Mouse (Mus musculus): ENCODE data around the gene Nol6. TPM values are rescaled to one million over a fixed set of nuclear protein-coding genes. Genes with fewer than 3 reads are reported as not detected.

Nol6 gene
- polyA plus RNA-seq, 1 experiment from 2014 or later: 34.7 TPM

DNA sequence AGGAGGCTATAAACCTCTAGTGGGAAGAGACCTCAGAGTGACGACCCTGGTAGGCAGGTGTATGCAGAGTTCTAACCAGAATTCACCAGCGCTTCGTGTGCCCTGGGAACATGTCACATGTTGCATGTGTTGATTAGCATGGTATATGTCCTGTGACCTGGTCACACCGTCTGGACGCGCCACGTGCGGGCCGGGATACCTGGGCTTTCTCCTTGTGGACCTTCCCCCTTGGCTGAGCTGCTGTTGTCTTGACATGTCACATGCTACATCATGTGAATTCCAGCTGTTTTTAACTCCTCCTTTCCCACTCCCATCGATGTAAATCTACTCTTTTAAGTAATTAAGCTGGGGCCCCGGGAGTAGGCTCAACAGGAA, 25.7 kb downstream of the Nol6 start:
- Histone ChIP-seq H3K9ac (replicated peaks; ENCODE audit: low read length) (no peak overlapping the region), H3K4me1 (ENCODE audit: insufficient read depth, low read length) (peaks cover 23% of the 10 kb centered on the region), H3K27ac (ENCODE audit: low read length) (no peak overlapping the region), H3K27me3 (ENCODE audit: insufficient read depth, low read length) (peaks cover 5% of the 10 kb centered on the region), H3K9me3 (ENCODE audit: low read length) (no peaks in the 10 kb centered on the region), H3K4me2 (replicated peaks; ENCODE audit: low read depth, low read length) (peak overlapping the region; percentile 79), H3K4me3 (ENCODE audit: low read length) (peak overlapping the region; percentile 43), H3K36me3 (ENCODE audit: insufficient read depth, low read length) (no peaks in the 10 kb centered on the region)
- peak; percentile 24 for ATAC-seq (ENCODE audit: low FRiP score, low TSS enrichment)
- WGBS: 7% methylated on average over 11 of the region's 11 CpGs

DNA sequence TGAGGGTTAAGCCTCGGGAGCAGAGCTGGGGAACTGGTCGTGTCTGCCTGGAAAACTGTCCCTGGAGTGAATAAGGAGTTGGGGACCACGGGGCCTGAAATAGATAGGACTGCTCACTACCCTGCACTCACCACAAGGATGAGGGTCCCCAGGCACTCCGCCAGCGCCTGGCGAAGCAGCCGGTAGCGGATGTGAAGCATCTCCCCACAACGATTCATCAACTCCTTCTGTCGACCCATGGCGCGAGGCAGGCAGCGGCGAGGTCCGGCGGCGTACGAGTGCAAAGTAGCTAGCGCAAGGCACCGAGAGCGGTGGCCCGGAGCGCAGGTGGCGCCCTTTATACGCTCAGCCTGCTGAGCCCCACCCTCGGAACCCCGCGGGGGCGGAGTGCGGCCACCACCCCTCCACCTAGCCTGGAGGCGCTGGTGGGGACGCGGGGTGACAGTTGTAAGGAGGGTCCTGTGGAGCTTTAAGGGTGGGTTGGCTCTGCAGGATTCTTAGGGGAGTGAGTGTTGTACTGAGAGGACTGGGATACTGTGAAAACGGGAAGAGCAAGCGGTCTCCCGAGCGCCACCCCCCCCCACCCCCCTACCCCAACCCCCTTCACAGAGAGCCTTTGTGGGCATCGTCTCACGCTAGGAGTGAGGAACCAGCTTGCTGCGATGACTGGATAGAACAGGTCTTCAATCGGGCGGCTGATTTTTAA, 26.2 kb downstream of the Nol6 start, which contains the start of gene Aqp3:
Gene Aqp3 (minus strand): TSS at position 313 of the 706 bp plus-strand sequence.
- Histone ChIP-seq H3K27ac (ENCODE audit: low read length) (peak within 1 kb of the TSS; percentile 50), H3K4me1 (ENCODE audit: insufficient read depth, low read length) (peaks cover 23% of the 10 kb centered on the region), H3K4me3 (ENCODE audit: low read length) (peak within 1 kb of the TSS; percentile 43), H3K4me2 (replicated peaks; ENCODE audit: low read depth, low read length) (peak within 1 kb of the TSS; percentile 79), H3K36me3 (ENCODE audit: insufficient read depth, low read length) (no peaks in the 10 kb centered on the region), H3K27me3 (ENCODE audit: insufficient read depth, low read length) (peaks cover 5% of the 10 kb centered on the region), H3K9ac (replicated peaks; ENCODE audit: low read length) (peak within 1 kb of the TSS; percentile 47), H3K9me3 (ENCODE audit: low read length) (no peaks in the 10 kb centered on the region)
- peak; percentile 33; the same call in 1 of the 2 replicates for ATAC-seq (ENCODE audit: low FRiP score, low TSS enrichment)
- 1% methylated on average over 42 of the region's 42 CpGs for WGBS

DNA sequence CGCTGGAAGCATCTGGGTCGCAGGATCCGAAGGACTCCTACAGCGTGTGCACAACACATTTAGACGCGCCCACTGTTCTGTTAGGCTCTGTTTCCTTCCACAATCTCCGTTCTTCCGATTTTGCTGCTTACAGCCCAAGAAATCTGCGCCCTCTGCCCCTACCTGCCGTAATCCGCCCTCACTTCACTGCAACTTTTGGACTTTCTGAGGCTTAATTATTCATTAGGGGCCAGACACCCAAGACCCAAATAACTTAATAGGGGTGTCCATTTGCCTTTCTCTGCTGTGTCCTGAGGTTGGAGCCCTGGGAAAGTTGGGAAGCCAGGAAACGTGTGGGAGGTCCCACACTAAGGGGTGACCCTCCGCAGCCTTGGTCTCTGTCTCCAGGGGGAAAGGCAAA, 26.9 kb downstream of the Nol6 start:
- Histone ChIP-seq H3K27ac (ENCODE audit: low read length) (peak overlapping the region; percentile 50; the same call in 1 of the 2 replicates), H3K4me3 (ENCODE audit: low read length) (peak overlapping the region; percentile 43), H3K4me1 (ENCODE audit: insufficient read depth, low read length) (peaks cover 23% of the 10 kb centered on the region), H3K4me2 (replicated peaks; ENCODE audit: low read depth, low read length) (peak overlapping the region; percentile 79), H3K9me3 (ENCODE audit: low read length) (no peaks in the 10 kb centered on the region), H3K9ac (replicated peaks; ENCODE audit: low read length) (peak overlapping the region; percentile 47), H3K27me3 (ENCODE audit: insufficient read depth, low read length) (peaks cover 5% of the 10 kb centered on the region), H3K36me3 (ENCODE audit: insufficient read depth, low read length) (no peaks in the 10 kb centered on the region)
- no peak for ATAC-seq (ENCODE audit: low FRiP score, low TSS enrichment)
- WGBS: 54% methylated on average over 13 of the region's 13 CpGs

DNA sequence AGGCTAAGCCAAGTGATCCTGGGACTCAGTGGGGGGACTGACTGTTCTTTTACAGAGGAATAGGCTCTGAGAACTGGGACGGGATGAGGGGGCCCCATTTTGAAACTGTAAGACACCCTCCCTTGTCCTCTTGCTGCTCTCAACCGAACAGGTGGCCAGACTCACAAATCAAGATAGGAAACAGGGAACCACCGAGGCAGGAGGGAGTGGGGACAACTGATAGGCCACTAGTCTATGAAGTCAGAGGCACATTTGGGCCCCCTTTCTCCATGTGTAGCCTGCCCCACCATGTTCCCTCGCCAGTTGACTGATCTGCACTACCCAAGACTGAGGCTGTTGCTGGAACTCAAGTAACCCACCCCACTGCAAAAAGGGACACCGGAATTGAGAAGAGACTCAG, 27.5 kb downstream of the Nol6 start:
- no peaks in the 10 kb centered on the region for H3K36me3 ChIP-seq (ENCODE audit: insufficient read depth, low read length)
- WGBS: 64% methylated on average over 5 of the region's 5 CpGs
- peak overlapping the region; percentile 43 for H3K4me3 ChIP-seq (ENCODE audit: low read length)
- ATAC-seq (ENCODE audit: low FRiP score, low TSS enrichment): no peak
- no peaks in the 10 kb centered on the region for H3K9me3 ChIP-seq (ENCODE audit: low read length)
- peak overlapping the region; percentile 79 for H3K4me2 ChIP-seq (replicated peaks; ENCODE audit: low read depth, low read length)
- peaks cover 24% of the 10 kb centered on the region for H3K4me1 ChIP-seq (ENCODE audit: insufficient read depth, low read length)
- peak overlapping the region; percentile 47; the same call in 1 of the 2 replicates for H3K9ac ChIP-seq (replicated peaks; ENCODE audit: low read length)
- H3K27ac ChIP-seq (ENCODE audit: low read length): peak overlapping the region; percentile 50
- peaks cover 5% of the 10 kb centered on the region for H3K27me3 ChIP-seq (ENCODE audit: insufficient read depth, low read length)

DNA sequence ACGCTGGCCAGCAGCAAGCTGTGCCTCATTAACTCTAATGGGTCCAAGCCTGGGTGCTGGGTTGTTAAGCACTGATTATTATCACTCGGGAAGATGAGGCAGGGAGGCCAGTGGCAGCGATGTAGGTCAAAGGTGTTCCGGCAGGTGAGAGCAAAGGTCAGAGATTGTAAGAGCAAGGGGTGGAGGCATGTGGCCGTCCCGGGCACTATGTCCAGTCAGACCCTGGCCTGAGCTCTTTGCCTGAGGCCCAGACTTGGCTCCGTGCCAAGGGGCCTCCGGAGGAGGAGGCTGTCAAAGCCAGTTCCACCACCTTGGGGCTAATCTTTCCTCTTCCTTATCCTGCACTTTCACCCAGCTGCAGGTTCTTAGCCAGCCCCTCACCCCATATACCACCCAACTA, 28.1 kb downstream of the Nol6 start:
- Histone ChIP-seq H3K4me2 (replicated peaks; ENCODE audit: low read depth, low read length) (peak overlapping the region; percentile 79), H3K9me3 (ENCODE audit: low read length) (no peaks in the 10 kb centered on the region), H3K9ac (replicated peaks; ENCODE audit: low read length) (0 out of 2 replicates have a peak overlapping the region, but pooled peaks have one; percentile 8), H3K4me3 (ENCODE audit: low read length) (peak overlapping the region; percentile 43), H3K27me3 (ENCODE audit: insufficient read depth, low read length) (peaks cover 5% of the 10 kb centered on the region), H3K36me3 (ENCODE audit: insufficient read depth, low read length) (no peaks in the 10 kb centered on the region), H3K27ac (ENCODE audit: low read length) (0 out of 2 replicates have a peak overlapping the region, but pooled peaks have one; percentile 12), H3K4me1 (ENCODE audit: insufficient read depth, low read length) (peaks cover 27% of the 10 kb centered on the region)
- 25% methylated on average over 8 of the region's 8 CpGs for WGBS
- peak; percentile 40 for ATAC-seq (ENCODE audit: low FRiP score, low TSS enrichment)

DNA sequence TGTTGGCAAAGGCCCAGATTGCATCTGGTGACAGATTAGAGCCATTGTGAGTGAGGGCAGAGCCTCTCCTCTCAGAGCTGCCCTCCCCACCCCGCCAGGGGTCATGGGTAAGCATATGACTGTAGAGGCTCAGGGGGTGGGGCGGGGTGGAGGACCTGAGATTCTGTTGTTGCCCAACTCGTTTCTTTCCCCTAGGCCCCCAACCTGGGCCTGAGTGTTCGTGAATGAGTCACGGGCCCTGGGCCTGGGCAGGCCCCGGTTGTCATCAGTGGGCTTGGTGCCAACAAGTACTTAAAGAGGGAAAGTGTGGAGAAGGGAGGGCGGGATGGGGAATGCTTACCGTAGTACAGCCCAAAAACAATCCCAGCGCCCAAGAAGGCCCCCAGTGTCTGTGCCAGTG, 29.9 kb downstream of the Nol6 start:
- no peak for ATAC-seq (ENCODE audit: low FRiP score, low TSS enrichment)
- H3K9ac ChIP-seq (replicated peaks; ENCODE audit: low read length): no peak overlapping the region
- peaks cover 34% of the 10 kb centered on the region for H3K4me1 ChIP-seq (ENCODE audit: insufficient read depth, low read length)
- no peaks in the 10 kb centered on the region for H3K9me3 ChIP-seq (ENCODE audit: low read length)
- H3K27ac ChIP-seq (ENCODE audit: low read length): no peak overlapping the region
- H3K4me3 ChIP-seq (ENCODE audit: low read length): no peak overlapping the region
- no peak overlapping the region for H3K4me2 ChIP-seq (replicated peaks; ENCODE audit: low read depth, low read length)
- 66% methylated on average over 9 of the region's 9 CpGs for WGBS
- H3K36me3 ChIP-seq (ENCODE audit: insufficient read depth, low read length): no peaks in the 10 kb centered on the region
- peaks cover 5% of the 10 kb centered on the region for H3K27me3 ChIP-seq (ENCODE audit: insufficient read depth, low read length)

DNA sequence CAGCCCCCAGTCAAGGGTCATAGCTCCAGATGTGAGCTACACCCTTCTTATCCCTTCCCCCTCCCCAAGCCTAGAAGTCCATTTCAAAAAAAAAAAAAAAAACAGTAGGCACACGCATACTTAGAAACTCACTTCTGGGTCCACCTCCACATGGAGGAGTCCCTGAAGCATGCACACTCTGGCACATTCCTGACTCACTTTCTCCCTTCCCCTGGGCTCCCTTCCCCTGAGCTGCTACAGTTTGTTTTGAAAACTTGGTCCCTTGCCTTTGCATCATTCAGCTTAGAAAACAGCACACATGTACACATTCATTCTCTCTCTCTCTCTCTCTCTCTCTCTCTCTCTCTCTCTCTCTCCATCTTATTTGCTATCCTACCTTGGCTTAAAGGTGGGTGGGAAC, 31.3 kb downstream of the Nol6 start:
- Histone ChIP-seq H3K4me1 (ENCODE audit: insufficient read depth, low read length) (peaks cover 27% of the 10 kb centered on the region), H3K27ac (ENCODE audit: low read length) (no peak overlapping the region), H3K9me3 (ENCODE audit: low read length) (no peaks in the 10 kb centered on the region), H3K9ac (replicated peaks; ENCODE audit: low read length) (no peak overlapping the region), H3K4me2 (replicated peaks; ENCODE audit: low read depth, low read length) (no peak overlapping the region), H3K27me3 (ENCODE audit: insufficient read depth, low read length) (peaks cover 5% of the 10 kb centered on the region), H3K36me3 (ENCODE audit: insufficient read depth, low read length) (no peaks in the 10 kb centered on the region), H3K4me3 (ENCODE audit: low read length) (no peak overlapping the region)
- WGBS: 42% methylated on average over 1 of the region's 1 CpGs
- no peak for ATAC-seq (ENCODE audit: low FRiP score, low TSS enrichment)

DNA sequence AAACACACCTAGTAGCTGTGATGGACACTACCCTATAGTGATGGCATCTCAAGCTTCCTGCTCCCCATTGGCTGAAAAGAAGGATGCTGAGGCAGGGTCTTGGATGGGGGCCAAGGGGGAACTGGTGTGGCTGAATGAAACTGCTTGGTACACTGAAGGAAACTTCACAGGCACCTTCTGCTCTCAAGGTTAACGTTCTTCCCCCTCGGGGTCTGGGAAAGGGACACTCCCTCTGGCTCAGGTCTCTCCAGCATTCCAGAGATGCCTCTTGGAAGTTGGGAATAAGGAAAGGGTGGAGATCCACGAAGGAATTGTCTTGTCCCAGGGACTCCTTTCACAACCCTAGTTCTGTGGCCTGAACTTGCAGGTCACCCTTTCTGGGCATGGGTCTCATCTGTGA, 32.9 kb downstream of the Nol6 start:
- Histone ChIP-seq H3K9ac (replicated peaks; ENCODE audit: low read length) (no peak overlapping the region), H3K27ac (ENCODE audit: low read length) (no peak overlapping the region), H3K36me3 (ENCODE audit: insufficient read depth, low read length) (no peaks in the 10 kb centered on the region), H3K27me3 (ENCODE audit: insufficient read depth, low read length) (no peaks in the 10 kb centered on the region), H3K4me1 (ENCODE audit: insufficient read depth, low read length) (peaks cover 19% of the 10 kb centered on the region; the same call in 1 of the 2 replicates), H3K4me2 (replicated peaks; ENCODE audit: low read depth, low read length) (no peak overlapping the region), H3K9me3 (ENCODE audit: low read length) (no peaks in the 10 kb centered on the region), H3K4me3 (ENCODE audit: low read length) (no peak overlapping the region)
- no peak for ATAC-seq (ENCODE audit: low FRiP score, low TSS enrichment)
- WGBS: 29% methylated on average over 3 of the region's 3 CpGs

DNA sequence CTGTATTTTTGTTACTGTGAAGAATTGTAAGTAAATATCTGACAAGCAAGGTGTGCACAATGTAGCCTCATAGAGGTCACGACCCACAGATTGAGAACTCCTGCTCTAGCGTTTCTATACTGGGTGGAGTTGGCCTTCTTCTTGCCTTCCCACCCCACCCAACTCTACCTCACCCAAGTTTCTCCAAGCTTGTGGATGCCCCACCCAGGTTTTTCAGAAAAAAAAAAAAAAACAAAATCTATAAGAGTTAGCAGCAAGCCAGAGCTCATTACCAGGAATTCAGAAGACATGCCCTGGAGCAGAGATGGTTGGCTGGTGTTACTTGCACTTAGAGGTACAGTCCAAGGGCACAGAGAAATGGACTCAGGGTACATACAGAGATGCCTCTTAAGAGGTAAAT, 34.5 kb downstream of the Nol6 start:
- Histone ChIP-seq H3K4me1 (ENCODE audit: insufficient read depth, low read length) (peaks cover 16% of the 10 kb centered on the region; the same call in 1 of the 2 replicates), H3K36me3 (ENCODE audit: insufficient read depth, low read length) (no peaks in the 10 kb centered on the region), H3K4me2 (replicated peaks; ENCODE audit: low read depth, low read length) (no peak overlapping the region), H3K27ac (ENCODE audit: low read length) (no peak overlapping the region), H3K27me3 (ENCODE audit: insufficient read depth, low read length) (no peaks in the 10 kb centered on the region), H3K9ac (replicated peaks; ENCODE audit: low read length) (no peak overlapping the region), H3K4me3 (ENCODE audit: low read length) (no peak overlapping the region), H3K9me3 (ENCODE audit: low read length) (no peaks in the 10 kb centered on the region)
- 67% methylated on average over 2 of the region's 2 CpGs for WGBS
- no peak for ATAC-seq (ENCODE audit: low FRiP score, low TSS enrichment)

DNA sequence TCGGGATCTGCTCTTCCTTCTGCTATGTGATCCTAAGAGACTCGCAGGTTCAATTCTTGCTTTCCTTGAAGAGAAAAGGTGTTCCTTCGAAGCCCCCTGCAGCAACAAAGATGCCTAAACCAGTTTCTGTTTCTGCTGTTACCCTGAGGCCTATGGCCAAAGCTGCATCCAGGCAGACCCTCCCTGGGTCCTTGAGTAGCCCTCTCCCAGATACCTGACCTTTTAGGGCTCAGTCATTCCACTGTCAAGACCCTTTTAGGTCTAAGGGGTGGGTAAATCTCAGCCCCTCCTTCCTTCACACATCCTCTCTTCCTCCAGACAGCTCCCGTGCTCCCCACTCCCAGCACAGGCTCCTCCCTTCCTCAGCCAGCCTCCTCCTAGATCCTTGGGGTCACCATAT, 35.1 kb downstream of the Nol6 start:
- no peak for ATAC-seq (ENCODE audit: low FRiP score, low TSS enrichment)
- Histone ChIP-seq H3K9ac (replicated peaks; ENCODE audit: low read length) (no peak overlapping the region), H3K4me3 (ENCODE audit: low read length) (no peak overlapping the region), H3K4me2 (replicated peaks; ENCODE audit: low read depth, low read length) (no peak overlapping the region), H3K36me3 (ENCODE audit: insufficient read depth, low read length) (no peaks in the 10 kb centered on the region), H3K27ac (ENCODE audit: low read length) (no peak overlapping the region), H3K9me3 (ENCODE audit: low read length) (no peaks in the 10 kb centered on the region), H3K4me1 (ENCODE audit: insufficient read depth, low read length) (peaks cover 14% of the 10 kb centered on the region; the same call in 1 of the 2 replicates), H3K27me3 (ENCODE audit: insufficient read depth, low read length) (no peaks in the 10 kb centered on the region)
- 81% methylated on average over 4 of the region's 4 CpGs for WGBS

All from kidney, embryonic 16.5 days (tissue).